Mouse (Mus musculus) small intestine, adult 2 months (tissue): ENCODE measurements around the gene Sync.

Experiments used
- CTCF ChIP-seq: fragments of 200-500 bp; IDR thresholded peaks from 2 replicates; pipeline ENCODE4 v1.5.1; 2012; ENCODE audit warnings: low read depth, mild to moderate bottlenecking, control low read depth, inconsistent platforms, low read length, moderate library complexity, mixed read lengths; ENCODE audit not compliant: insufficient replicate concordance, insufficient read length; ENCODE audit errors: extremely low read depth
- POLR2A ChIP-seq: fragments of 200-500 bp; IDR thresholded peaks from 2 replicates; pipeline ENCODE4 v1.6.1; 2012; ENCODE audit warnings: low read depth, mild to moderate bottlenecking, control low read depth, inconsistent platforms, low read length, moderate library complexity

DNA sequence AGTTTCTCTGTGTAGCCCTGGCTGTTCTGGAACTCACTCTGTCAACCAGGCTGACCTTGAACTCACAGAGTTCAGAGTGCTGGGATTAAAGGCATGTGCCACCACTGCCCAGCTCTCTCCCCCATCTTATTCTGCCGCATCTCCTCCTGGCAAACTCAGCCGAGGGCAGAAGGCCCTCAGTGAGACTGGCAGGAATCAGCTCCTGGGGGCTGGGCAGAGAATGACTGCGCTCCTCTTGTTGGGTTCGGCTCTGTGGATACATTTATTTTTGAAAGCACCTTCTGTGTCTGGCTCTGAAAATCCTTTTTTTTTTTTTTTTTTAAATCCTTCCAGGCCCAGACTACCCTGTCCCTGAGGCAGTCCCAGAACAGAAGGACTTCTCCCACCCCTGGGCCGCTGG is 4.6 kb upstream of the Sync start:
- TF ChIP-seq CTCF, result no peak
- TF ChIP-seq POLR2A, result no peak
